Comparison of ENCODE assay signal across 20 mouse cellular contexts in the genomic region with DNA sequence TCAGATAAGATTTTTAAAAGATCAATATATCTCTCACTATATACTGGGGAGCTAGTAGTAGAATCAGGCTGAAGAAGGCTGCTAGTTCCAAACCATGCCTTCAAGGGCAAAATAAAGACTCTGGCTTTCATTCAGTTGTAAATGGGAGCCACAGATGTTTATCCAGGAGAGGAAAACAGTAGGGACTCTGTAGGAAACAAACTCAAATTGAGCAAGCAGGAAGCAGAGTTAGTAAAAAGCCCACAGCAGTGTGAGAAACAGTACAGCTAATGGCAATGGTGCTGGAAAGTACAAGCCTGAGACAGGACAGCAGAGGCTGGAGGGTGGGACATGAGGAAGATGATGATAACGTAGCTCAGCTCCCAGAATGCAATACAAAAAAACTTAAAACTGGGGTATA.
"Had no signal": no experiment of that assay in that cellular context is flagged by ENCODE, and none has a peak within 500 bp of the region (broad histone marks: within the 10 kb centered on the region; RNA-seq: fewer than 3 reads in every experiment).

No protein-coding gene starts in this region.

- H3K36me3 ChIP-seq: limb, embryonic 15.5 days; midbrain, embryonic 10.5 days; midbrain, embryonic 15.5 days; neural tube, embryonic 12.5 days; neural tube, embryonic 15.5 days; stomach, embryonic 15.5 days had no signal

- H3K9ac ChIP-seq: limb, embryonic 15.5 days; lung, embryonic 14.5 days; midbrain, embryonic 15.5 days; neural tube, embryonic 12.5 days; neural tube, embryonic 15.5 days; stomach, embryonic 15.5 days had no signal

- H3K4me2 ChIP-seq: limb, embryonic 15.5 days; lung, embryonic 14.5 days; midbrain, embryonic 15.5 days; neural tube, embryonic 12.5 days; neural tube, embryonic 15.5 days; stomach, embryonic 15.5 days had no signal

- DNase-seq: kidney, adult 2 months; kidney, postnatal 25 days; layer of hippocampus, adult 9-11 months; lung, embryonic 14.5 days; right cerebral cortex, adult 18-20 months; right cerebral cortex, postnatal 14 days; right cerebral cortex, postnatal 4 days; thymus, adult 18-20 months; thymus, postnatal 4 days had no signal

- ATAC-seq: intestine, postnatal 0 days; lung, postnatal 0 days; midbrain, embryonic 15.5 days had no signal

- H3K9me3 ChIP-seq: limb, embryonic 15.5 days; midbrain, embryonic 10.5 days; midbrain, embryonic 15.5 days; neural tube, embryonic 12.5 days; neural tube, embryonic 15.5 days; stomach, embryonic 15.5 days had no signal

- H3K27me3 ChIP-seq: limb, embryonic 15.5 days; midbrain, embryonic 15.5 days; neural tube, embryonic 12.5 days; neural tube, embryonic 15.5 days; stomach, embryonic 15.5 days had no signal

- H3K4me3 ChIP-seq: layer of hippocampus, adult 2 months; limb, embryonic 15.5 days; midbrain, embryonic 10.5 days; midbrain, embryonic 15.5 days; neural tube, embryonic 12.5 days; neural tube, embryonic 15.5 days; stomach, embryonic 15.5 days had no signal

- H3K4me1 ChIP-seq: limb, embryonic 15.5 days; midbrain, embryonic 15.5 days; neural tube, embryonic 12.5 days; neural tube, embryonic 15.5 days; stomach, embryonic 15.5 days had no signal

- H3K27ac ChIP-seq: kidney, postnatal 0 days; layer of hippocampus, adult 2 months; limb, embryonic 15.5 days; macrophage; midbrain, embryonic 10.5 days; midbrain, embryonic 15.5 days; neural tube, embryonic 12.5 days; neural tube, embryonic 15.5 days; stomach, embryonic 15.5 days had no signal
